Mouse (Mus musculus) CH12.LX (cell line): ENCODE results near the gene Slc18b1. TPM values are rescaled to one million over a fixed set of nuclear protein-coding genes. Genes with fewer than 3 reads are reported as not detected.

ENCODE experiments used
- DNase-seq: peaks from one replicate; pipeline ENCODE4 v3.0.0-alpha.2; 2013; ENCODE audit errors: extremely low read depth
- H3K27ac ChIP-seq: 2 replicates; pipeline ENCODE4 v1.5.1; 2012; ENCODE audit warnings: low read depth, mild to moderate bottlenecking, control low read depth, moderate library complexity; ENCODE audit not compliant: insufficient read depth
- H3K27me3 ChIP-seq: replicated peaks from 2 replicates; pipeline ENCODE3; 2012; ENCODE audit warnings: inconsistent platforms
- H3K36me3 ChIP-seq, 2 experiments: replicated peaks in 1 of 2; 2 replicates each; pipeline versions ENCODE3 to v1.6.1; 2012; ENCODE audit warnings: inconsistent platforms in 1 of 2, low read length in 1 of 2, mild to moderate bottlenecking in 1 of 2, mixed read lengths in 1 of 2, moderate library complexity in 1 of 2; ENCODE audit not compliant: control insufficient read depth in 1 of 2, insufficient read depth in 1 of 2
- H3K4me1 ChIP-seq, 2 experiments: 2 replicates each; pipeline ENCODE4 v1.6.1; 2012; ENCODE audit warnings: inconsistent platforms in 1 of 2, moderate library complexity in 1 of 2; ENCODE audit not compliant: insufficient read depth in 2 of 2, control insufficient read depth in 1 of 2
- H3K4me2 ChIP-seq: 2 replicates; pipeline ENCODE4 v1.6.1; 2012; ENCODE audit warnings: low read depth, mild to moderate bottlenecking, control low read depth; ENCODE audit not compliant: poor library complexity, insufficient read depth, severe bottlenecking
- H3K4me3 ChIP-seq, 3 experiments: fragments of 150-350 bp in 1 of 3; sonication (generic) in 1 of 3; replicated peaks in 1 of 3; 2 replicates each; pipeline versions ENCODE3 to v1.5.1; 2011 to 2012; ENCODE audit warnings: low read depth in 2 of 3, low read length in 2 of 3, mild to moderate bottlenecking in 2 of 3, moderate library complexity in 2 of 3, control low read depth in 1 of 3, improper control_type of control experiment in 1 of 3, inconsistent platforms in 1 of 3, mixed read lengths in 1 of 3; ENCODE audit not compliant: poor library complexity in 1 of 3
- H3K79me2 ChIP-seq: replicated peaks from 2 replicates; pipeline ENCODE4 v1.6.1; 2012; ENCODE audit warnings: mild to moderate bottlenecking, moderate library complexity; ENCODE audit not compliant: control insufficient read depth, poor library complexity, insufficient read depth, severe bottlenecking; ENCODE audit errors: extremely low read depth
- H3K9ac ChIP-seq: 2 replicates; pipeline ENCODE4 v1.6.1; 2012; ENCODE audit warnings: low read depth, mild to moderate bottlenecking, control low read depth, moderate library complexity; ENCODE audit not compliant: insufficient read depth
- H3K9me3 ChIP-seq: replicated peaks from 2 replicates; pipeline ENCODE3; 2012; ENCODE audit warnings: low read length, inconsistent platforms, mixed read lengths
- BHLHE40 ChIP-seq: IDR thresholded peaks from 2 replicates; pipeline ENCODE4 v1.6.1; 2011; ENCODE audit warnings: mild to moderate bottlenecking, low read depth, low read length, improper control_type of control experiment
- CHD1 ChIP-seq: IDR thresholded peaks from 2 replicates; pipeline ENCODE4 v1.6.1; 2012; ENCODE audit warnings: low read depth, low read length, improper control_type of control experiment, inconsistent platforms
- ELF1 ChIP-seq: IDR thresholded peaks from 2 replicates; pipeline ENCODE4 v1.6.1; 2014; ENCODE audit warnings: low read depth, mild to moderate bottlenecking, inconsistent platforms, low read length, improper control_type of control experiment
- HCFC1 ChIP-seq: IDR thresholded peaks from 2 replicates; pipeline ENCODE4 v1.6.1; 2012; ENCODE audit warnings: low read depth, mild to moderate bottlenecking, inconsistent platforms, low read length, improper control_type of control experiment
- IRF4 ChIP-seq: IDR thresholded peaks from 2 replicates; pipeline ENCODE4 v1.6.1; 2014; ENCODE audit warnings: low read depth, mild to moderate bottlenecking, inconsistent platforms, low read length, improper control_type of control experiment
- JUND ChIP-seq: conservative IDR thresholded peaks from 2 replicates; pipeline ENCODE4 v1.6.1; 2011; ENCODE audit warnings: low read depth, low read length, improper control_type of control experiment
- KAT2A ChIP-seq: IDR thresholded peaks from 2 replicates; pipeline ENCODE4 v1.6.1; 2012; ENCODE audit warnings: low read length, improper control_type of control experiment, inconsistent platforms; ENCODE audit not compliant: insufficient replicate concordance
- MAFK ChIP-seq: IDR thresholded peaks from 2 replicates; pipeline ENCODE4 v1.6.1; 2011; ENCODE audit warnings: low read length, improper control_type of control experiment; ENCODE audit not compliant: insufficient replicate concordance
- MAX ChIP-seq: IDR thresholded peaks from 2 replicates; pipeline ENCODE4 v1.6.1; 2011; ENCODE audit warnings: low read length, improper control_type of control experiment
- MAZ ChIP-seq: IDR thresholded peaks from 2 replicates; pipeline ENCODE4 v1.6.1; 2012; ENCODE audit warnings: low read depth, mild to moderate bottlenecking, inconsistent platforms, low read length, improper control_type of control experiment, moderate library complexity
- MEF2A ChIP-seq: IDR thresholded peaks from 2 replicates; pipeline ENCODE4 v1.6.1; 2014; ENCODE audit warnings: low read depth, mild to moderate bottlenecking, inconsistent platforms, low read length, improper control_type of control experiment, borderline replicate concordance
- MXI1 ChIP-seq: IDR thresholded peaks from 2 replicates; pipeline ENCODE4 v1.6.1; 2011; ENCODE audit warnings: mild to moderate bottlenecking, low read depth, low read length, improper control_type of control experiment
- MYC ChIP-seq: IDR thresholded peaks from 2 replicates; pipeline ENCODE4 v1.6.1; 2011; ENCODE audit warnings: low read depth, mild to moderate bottlenecking, improper control_type of control experiment, low read length
- NELFE ChIP-seq: IDR thresholded peaks from 2 replicates; pipeline ENCODE4 v1.6.1; 2011; ENCODE audit warnings: low read depth, low read length, improper control_type of control experiment
- NRF1 ChIP-seq: IDR thresholded peaks from 2 replicates; pipeline ENCODE4 v1.6.1; 2014; ENCODE audit warnings: low read depth, mild to moderate bottlenecking, inconsistent platforms, low read length, improper control_type of control experiment, moderate library complexity
- POLR2A ChIP-seq: IDR thresholded peaks from 2 replicates; pipeline ENCODE4 v1.6.1; 2011; ENCODE audit warnings: low read depth, mild to moderate bottlenecking, improper control_type of control experiment, low read length
- RAD21 ChIP-seq: IDR thresholded peaks from 2 replicates; pipeline ENCODE4 v1.6.1; 2011; ENCODE audit warnings: low read depth, mild to moderate bottlenecking, low read length, improper control_type of control experiment, moderate library complexity
- SIN3A ChIP-seq: IDR thresholded peaks from 2 replicates; pipeline ENCODE4 v1.6.1; 2012; ENCODE audit warnings: low read length, improper control_type of control experiment, inconsistent platforms
- SMC3 ChIP-seq: IDR thresholded peaks from 2 replicates; pipeline ENCODE4 v1.6.1; 2011; ENCODE audit warnings: low read depth, low read length, improper control_type of control experiment
- TCF12 ChIP-seq: IDR thresholded peaks from 2 replicates; pipeline ENCODE4 v1.6.1; 2014; ENCODE audit warnings: low read depth, mild to moderate bottlenecking, inconsistent platforms, low read length, improper control_type of control experiment
- UBTF ChIP-seq: IDR thresholded peaks from 2 replicates; pipeline ENCODE4 v1.6.1; 2012; ENCODE audit warnings: low read depth, mild to moderate bottlenecking, inconsistent platforms, low read length, improper control_type of control experiment, moderate library complexity
- USF1 ChIP-seq: IDR thresholded peaks from 2 replicates; pipeline ENCODE4 v1.6.1; 2014; ENCODE audit warnings: low read depth, mild to moderate bottlenecking, inconsistent platforms, low read length, improper control_type of control experiment
- USF2 ChIP-seq: conservative IDR thresholded peaks from 2 replicates; pipeline ENCODE4 v1.6.1; 2011; ENCODE audit warnings: low read depth, low read length, improper control_type of control experiment
- ZKSCAN1 ChIP-seq: IDR thresholded peaks from 2 replicates; pipeline ENCODE4 v1.6.1; 2012; ENCODE audit warnings: low read depth, inconsistent platforms, low read length, improper control_type of control experiment, borderline replicate concordance
- ZMIZ1 ChIP-seq: IDR thresholded peaks from 2 replicates; pipeline ENCODE4 v1.6.1; 2012; ENCODE audit warnings: low read depth, mild to moderate bottlenecking, inconsistent platforms, low read length, improper control_type of control experiment
- ZNF384 ChIP-seq: IDR thresholded peaks from 2 replicates; pipeline ENCODE4 v1.6.1; 2012; ENCODE audit warnings: low read depth, low read length, improper control_type of control experiment, inconsistent platforms
- dilution Hi-C: fragments of 300-500 bp; cut with MboI; formaldehyde crosslinking; loops from 2 replicates; pipeline ENCODE4 v1.14.3; 2020; ENCODE audit warnings: low sequenced_read_pairs; ENCODE audit not compliant: extremely low pct_unique_long_range_greater_than_20kb, extremely low pct_ligation_motif_present
- in situ Hi-C: fragments of 300-500 bp; cut with MboI; formaldehyde crosslinking; loops from 3 replicates; pipeline ENCODE4 v1.14.3; 2019; ENCODE audit warnings: low sequenced_read_pairs, low pct_ligation_motif_present, low pct_unique_long_range_greater_than_20kb, mixed read lengths
- polyA plus RNA-seq: library from polyadenylated mRNA; unstranded; fragments of >175 nt; gene quantifications from 2 replicates; pipeline ENCODE4 v1.2.1, GENCODE M21; 2012; ENCODE audit warnings: low read depth; ENCODE audit not compliant: insufficient read length
- total RNA-seq, 2 experiments: library from RNA; depleted of rRNA; stranded (reverse); fragments of 300-350 nt in 1 of 2; fragments of >200 nt in 1 of 2; gene quantifications; 2 replicates each; pipeline ENCODE4 v1.2.3; 2012 to 2014

Gene Slc18b1
- total and polyA plus RNA-seq, 3 experiments = not detected

DNA sequence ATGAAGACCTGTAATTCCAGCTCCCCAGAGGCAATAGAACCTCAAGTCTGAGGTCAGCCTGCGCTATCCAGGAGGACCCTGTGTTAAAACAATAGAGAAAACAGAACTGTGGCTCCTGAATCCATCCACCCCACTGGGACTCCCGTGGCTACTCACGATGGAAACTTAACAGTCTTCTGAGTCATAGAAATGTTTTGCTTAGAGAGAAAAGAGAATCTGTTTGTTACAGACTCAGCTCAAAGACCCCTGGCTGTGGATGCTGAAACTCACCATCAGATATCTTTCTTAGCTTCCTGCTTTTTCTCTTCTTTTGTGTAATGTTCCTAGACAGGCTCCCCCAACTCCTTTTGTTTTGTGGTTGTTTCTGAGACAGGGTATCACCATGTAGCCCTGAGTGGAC is 7.9 kb downstream of the Slc18b1 start:
- Histone ChIP-seq H3K4me1 (peaks cover 2 to 15% of the 10 kb centered on the region in 2 experiments; a peak in 2 of 4 replicates), H3K27ac (no peak overlapping the region), H3K79me2 (no peaks in the 10 kb centered on the region), H3K27me3 (no peaks in the 10 kb centered on the region)
- dilution Hi-C loops = no loop called here
- no peak for DNase-seq
- TF ChIP-seq ZNF384 (no peak), NELFE (no peak), NRF1 (no peak), MYC (no peak), ZMIZ1 (no peak), ZKSCAN1 (no peak), KAT2A (no peak), IRF4 (no peak), JUND (no peak), TCF12 (no peak), MAX (no peak), USF2 (no peak), ELF1 (no peak), POLR2A (no peak), MXI1 (no peak), CHD1 (no peak)
- TF ChIP-seq, all 38 proteins: peak for 0
- Histone ChIP-seq H3K9ac (no peak overlapping the region), H3K4me2 (no peak overlapping the region), H3K36me3 (no peaks in the 10 kb centered on the region), H3K4me3 (no peak overlapping the region), H3K9me3 (no peaks in the 10 kb centered on the region)
- in situ Hi-C loops = loop anchor here (25.0 kb wide), 2 partner anchors 333 to 483 kb away; partner anchors contain the start of gene Stx7

DNA sequence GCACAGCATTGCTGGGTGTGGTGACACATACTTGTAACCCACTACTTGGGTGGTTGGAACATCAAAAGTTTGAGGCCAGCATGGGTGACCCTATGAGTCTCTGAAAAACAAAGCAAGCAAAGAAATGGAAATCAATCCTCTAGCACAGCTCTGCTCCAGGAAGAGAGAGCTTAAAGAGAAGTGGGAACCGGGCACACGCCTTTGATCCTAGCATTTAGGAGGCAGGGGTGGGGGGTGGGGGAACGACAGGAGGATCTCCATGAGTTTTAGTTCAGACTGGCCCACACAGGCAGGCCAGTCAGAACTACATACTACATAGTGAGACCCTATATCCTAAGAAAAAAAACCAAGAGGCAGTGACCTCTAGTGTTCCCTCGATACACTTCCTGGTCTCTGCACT is 9.4 kb downstream of the Slc18b1 start:
- H3K27me3 ChIP-seq = no peaks in the 10 kb centered on the region
- peaks cover 2 to 18% of the 10 kb centered on the region in 2 experiments; a peak in 2 of 4 replicates for H3K4me1 ChIP-seq
- H3K4me3 ChIP-seq = no peak overlapping the region
- no peaks in the 10 kb centered on the region for H3K79me2 ChIP-seq
- in situ Hi-C loops (loop anchor here (25.0 kb wide), 2 partner anchors 331 to 481 kb away; partner anchors contain the start of gene Stx7), dilution Hi-C loops (no loop called here)
- no peak overlapping the region for H3K9ac ChIP-seq
- H3K36me3 ChIP-seq = no peaks in the 10 kb centered on the region
- no peak overlapping the region for H3K4me2 ChIP-seq
- no peaks in the 10 kb centered on the region for H3K9me3 ChIP-seq
- DNase-seq = no peak
- no peak for TF ChIP-seq KAT2A
- TF ChIP-seq NELFE = no peak
- no peak for TF ChIP-seq TCF12
- TF ChIP-seq SIN3A = no peak
- TF ChIP-seq CHD1 = no peak
- TF ChIP-seq UBTF = no peak
- no peak for TF ChIP-seq SMC3
- no peak for TF ChIP-seq ZNF384
- no peak for TF ChIP-seq MAFK
- TF ChIP-seq POLR2A = no peak
- no peak for TF ChIP-seq NRF1
- TF ChIP-seq MYC = no peak
- TF ChIP-seq MAZ = no peak
- no peak for TF ChIP-seq JUND
- no peak for TF ChIP-seq BHLHE40
- TF ChIP-seq USF1 = no peak
- TF ChIP-seq MXI1 = no peak
- no peak for TF ChIP-seq RAD21
- no peak for TF ChIP-seq HCFC1
- no peak for TF ChIP-seq MEF2A
- no peak overlapping the region for H3K27ac ChIP-seq
